Mouse (Mus musculus) embryonic facial prominence, embryonic 10.5 days (tissue): ENCODE measurements around the gene Nkx1-2. TPM values are rescaled to one million over a fixed set of nuclear protein-coding genes. Genes with fewer than 3 reads are reported as not detected.

Experiments used
- DNase-seq: peaks from one replicate; pipeline ENCODE4 v3.0.0-alpha.2; 2017; ENCODE audit warnings: low spot score
- H3K27ac ChIP-seq: fragments of 300-500 bp; sonication (generic); replicated peaks from 2 replicates; pipeline ENCODE4 v1.5.1; 2016; ENCODE audit warnings: mild to moderate bottlenecking
- H3K27me3 ChIP-seq: fragments of 300-500 bp; sonication (generic); replicated peaks from 2 replicates; pipeline ENCODE4 v1.6.1; 2016; ENCODE audit warnings: low read depth, mild to moderate bottlenecking; ENCODE audit not compliant: poor library complexity, severe bottlenecking
- H3K36me3 ChIP-seq: fragments of 300-500 bp; sonication (generic); replicated peaks from 2 replicates; pipeline ENCODE4 v1.6.1; 2016; ENCODE audit warnings: mild to moderate bottlenecking, moderate library complexity
- H3K4me1 ChIP-seq: fragments of 300-500 bp; sonication (generic); 2 replicates; pipeline ENCODE4 v1.6.1; 2016
- H3K4me3 ChIP-seq: fragments of 300-500 bp; sonication (generic); 2 replicates; pipeline ENCODE4 v1.5.1; 2016; ENCODE audit warnings: mild to moderate bottlenecking, moderate library complexity
- H3K9me3 ChIP-seq: fragments of 300-500 bp; sonication (generic); 2 replicates; pipeline ENCODE4 v1.6.1; 2016; ENCODE audit warnings: mild to moderate bottlenecking
- WGBS: fragments of 180-500 bp; shearing (Covaris S2); methylation state at CpG from one replicate; pipeline ENCODE4 v1.1.7; 2016; 5-methylcytosine and 5-hydroxymethylcytosine counted together
- polyA plus RNA-seq: library from polyadenylated mRNA; unstranded; fragments of >200 nt; fragmentation: Nextera tagmentation; extraction: Ambion mirVana; gene quantifications from 2 replicates; pipeline ENCODE4 v1.2.1, GENCODE M21; 2016

The Nkx1-2 gene
- polyA plus RNA-seq, 1 experiment from 2014 or later, result 0.15 TPM

DNA sequence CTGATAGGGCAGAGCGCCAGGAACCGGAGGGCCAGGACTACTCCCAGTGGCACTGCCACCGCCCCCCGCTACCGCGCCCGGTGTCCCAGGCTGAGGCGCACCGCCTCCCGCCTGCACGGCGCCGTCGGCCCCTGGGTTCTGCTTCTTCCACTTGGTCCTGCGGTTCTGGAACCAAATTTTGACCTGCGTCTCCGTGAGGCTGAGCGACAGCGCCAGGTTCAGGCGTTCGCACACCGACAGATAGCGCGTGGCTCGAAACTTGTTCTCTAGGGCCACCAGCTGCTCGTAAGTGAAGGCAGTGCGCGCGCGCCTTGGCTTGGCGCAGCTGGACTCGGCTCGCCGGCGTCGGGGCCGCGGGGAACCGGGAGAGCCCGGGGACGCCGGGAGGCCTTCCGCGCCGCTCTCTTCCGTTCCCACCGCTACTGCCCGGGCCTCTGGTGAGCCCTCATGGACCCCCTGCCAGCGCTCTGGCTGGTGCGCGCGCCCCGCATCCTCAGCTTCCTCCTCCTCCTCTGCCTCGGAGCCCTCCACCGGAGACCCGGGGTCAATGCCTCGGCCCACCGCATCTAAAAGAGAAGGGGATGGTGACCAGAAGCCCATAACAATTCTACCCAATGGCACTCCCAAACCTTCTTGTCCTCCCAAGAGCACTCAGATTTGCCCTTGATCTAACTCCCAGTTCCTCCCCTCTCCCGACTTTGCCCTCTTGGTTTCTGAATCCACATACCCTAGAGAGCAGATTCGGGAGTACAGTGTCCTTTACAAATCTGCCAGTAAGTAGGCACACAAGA lies 2.0 kb downstream of the Nkx1-2 start:
- Histone ChIP-seq H3K27me3 (peaks cover 99% of the 10 kb centered on the region), H3K4me1 (peaks cover 46% of the 10 kb centered on the region), H3K27ac (no peak overlapping the region), H3K36me3 (no peaks in the 10 kb centered on the region), H3K9me3 (no peaks in the 10 kb centered on the region), H3K4me3 (peak overlapping the region; percentile 58)
- WGBS, result under 1% methylated on average over 60 of the region's 60 CpGs
- peak; percentile 73 for DNase-seq

DNA sequence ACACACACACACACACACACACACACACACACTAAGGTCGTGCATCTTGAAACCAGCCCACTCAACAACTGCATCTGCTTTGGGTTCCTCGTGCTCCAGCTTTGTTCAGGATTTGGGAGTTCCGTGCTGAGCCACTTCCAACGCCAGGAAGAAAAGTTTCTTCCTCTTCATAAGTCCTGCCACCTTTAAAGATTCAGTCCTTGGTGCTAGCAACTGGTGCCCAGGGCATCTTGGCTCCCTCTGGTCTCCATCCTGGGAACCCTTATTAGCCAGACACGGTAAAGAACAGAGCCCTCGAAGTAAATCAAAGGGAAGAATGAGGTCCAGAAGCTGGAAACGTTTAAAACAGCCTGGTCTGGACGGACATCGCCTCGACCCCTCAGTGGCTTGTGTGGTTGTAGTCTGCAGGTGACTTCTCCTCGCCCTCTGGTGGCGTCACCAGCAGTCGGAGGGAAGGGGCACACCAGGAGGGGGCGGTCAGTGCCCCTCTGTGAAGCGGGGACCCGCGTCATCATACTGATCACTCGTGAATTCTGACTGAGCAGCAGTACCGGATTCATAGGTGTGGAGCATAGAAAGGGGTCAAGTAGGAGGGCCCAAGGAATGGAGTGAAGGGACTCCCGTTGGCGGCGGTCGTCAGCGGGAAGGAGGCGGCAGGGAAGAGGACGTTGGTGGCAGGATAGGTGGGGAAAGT lies 2.7 kb downstream of the Nkx1-2 start:
- H3K27me3 ChIP-seq, result peaks cover 97% of the 10 kb centered on the region
- no peaks in the 10 kb centered on the region for H3K36me3 ChIP-seq
- peak; percentile 45 for DNase-seq
- peaks cover 46% of the 10 kb centered on the region for H3K4me1 ChIP-seq
- peak overlapping the region; percentile 58 for H3K4me3 ChIP-seq
- no peaks in the 10 kb centered on the region for H3K9me3 ChIP-seq
- H3K27ac ChIP-seq, result no peak overlapping the region
- WGBS, result 4% methylated on average over 26 of the region's 26 CpGs

DNA sequence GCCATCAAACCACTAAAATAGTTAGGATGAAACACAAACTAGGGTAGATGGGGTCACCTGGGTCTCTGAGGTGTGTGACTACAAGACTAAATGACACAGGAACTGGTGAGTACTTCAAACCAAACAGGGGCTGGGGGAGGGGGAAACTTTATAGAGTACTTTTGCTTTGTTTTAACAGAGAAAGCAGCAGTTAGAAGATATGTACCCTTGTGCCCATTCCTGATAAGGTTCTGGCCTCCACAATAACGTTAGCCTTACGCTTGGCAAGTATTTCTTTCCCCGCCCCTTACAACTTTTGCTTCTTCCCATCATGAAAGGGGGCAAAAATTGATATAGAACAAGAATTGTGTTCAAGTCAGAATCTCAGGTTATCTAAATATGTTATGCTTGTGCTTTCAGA lies 3.6 kb downstream of the Nkx1-2 start:
- Histone ChIP-seq H3K27ac (no peak overlapping the region), H3K27me3 (peaks cover 88% of the 10 kb centered on the region), H3K36me3 (no peaks in the 10 kb centered on the region), H3K9me3 (no peaks in the 10 kb centered on the region), H3K4me3 (no peak overlapping the region), H3K4me1 (peaks cover 43% of the 10 kb centered on the region)
- 76% methylated on average over 3 of the region's 3 CpGs for WGBS
- DNase-seq, result no peak

DNA sequence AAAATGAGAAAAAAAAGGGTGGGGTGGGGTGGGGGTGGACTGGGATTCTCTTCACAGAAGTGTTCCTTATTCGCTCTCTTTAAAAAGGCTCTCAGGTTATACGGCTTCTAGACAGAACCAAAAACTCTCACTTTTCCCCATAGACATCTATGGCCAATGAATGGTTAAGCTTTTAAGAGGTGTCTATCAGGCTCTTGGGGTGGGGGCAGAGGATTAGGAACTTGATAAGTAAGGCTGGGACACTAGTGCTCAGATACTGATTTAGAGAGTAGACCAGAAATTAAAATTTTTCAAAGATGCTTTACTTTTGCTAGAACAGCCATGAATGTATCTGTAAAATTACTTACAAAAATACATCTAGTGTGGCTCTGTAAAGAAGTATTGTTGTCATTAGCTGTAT lies 5.1 kb downstream of the Nkx1-2 start:
- peaks cover 28% of the 10 kb centered on the region for H3K4me1 ChIP-seq
- no peak for DNase-seq
- H3K4me3 ChIP-seq, result no peak overlapping the region
- WGBS, result 90% methylated on average over 2 of the region's 2 CpGs
- H3K36me3 ChIP-seq, result no peaks in the 10 kb centered on the region
- no peak overlapping the region for H3K27ac ChIP-seq
- no peaks in the 10 kb centered on the region for H3K9me3 ChIP-seq
- peaks cover 74% of the 10 kb centered on the region for H3K27me3 ChIP-seq

DNA sequence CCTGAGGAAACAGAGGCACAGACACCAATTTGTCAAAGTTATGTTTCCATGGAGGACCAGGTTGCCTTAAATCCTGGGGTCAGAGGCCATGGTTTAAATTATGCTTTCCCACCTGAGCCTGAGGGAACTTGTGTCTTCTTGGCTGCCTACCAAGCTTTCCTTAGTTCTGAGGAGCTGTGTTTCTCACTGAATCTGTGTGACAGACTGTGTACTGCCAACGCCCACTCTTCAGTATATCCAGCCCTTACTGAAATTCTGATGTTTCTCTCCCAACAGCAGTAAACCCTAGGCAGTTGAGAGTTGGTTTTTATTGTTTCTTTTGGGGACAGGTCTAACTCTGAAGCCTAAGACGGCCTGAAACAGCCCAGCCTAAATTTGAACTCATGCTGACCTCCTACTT lies 5.7 kb downstream of the Nkx1-2 start:
- Histone ChIP-seq H3K4me3 (no peak overlapping the region), H3K4me1 (peaks cover 22% of the 10 kb centered on the region), H3K27me3 (peaks cover 68% of the 10 kb centered on the region), H3K9me3 (no peaks in the 10 kb centered on the region), H3K36me3 (no peaks in the 10 kb centered on the region), H3K27ac (no peak overlapping the region)
- no peak for DNase-seq
- 72% methylated on average over 2 of the region's 2 CpGs for WGBS

DNA sequence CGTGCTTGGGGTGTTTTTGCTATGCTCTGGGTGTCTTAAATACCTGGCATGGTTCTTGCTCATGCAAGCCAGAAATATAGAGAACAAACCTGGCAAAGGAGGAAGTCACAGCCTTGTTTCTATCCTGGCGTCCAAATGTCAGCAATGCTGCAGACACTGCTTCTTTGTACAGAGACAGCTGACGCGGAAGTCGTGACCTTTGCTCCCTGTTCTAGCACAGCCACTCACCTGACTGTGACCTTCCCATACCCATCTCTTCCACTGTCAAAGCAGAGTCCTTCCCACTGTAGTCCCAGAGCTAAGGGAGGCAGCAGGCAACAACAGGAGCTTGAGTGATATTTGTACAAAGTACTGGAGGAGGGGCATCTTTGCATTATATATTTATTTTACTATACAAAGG lies 9.8 kb downstream of the Nkx1-2 start:
- WGBS, result 53% methylated on average over 5 of the region's 5 CpGs
- no peaks in the 10 kb centered on the region for H3K4me1 ChIP-seq
- no peak overlapping the region for H3K27ac ChIP-seq
- no peaks in the 10 kb centered on the region for H3K36me3 ChIP-seq
- H3K9me3 ChIP-seq, result no peaks in the 10 kb centered on the region
- no peak overlapping the region for H3K4me3 ChIP-seq
- no peak for DNase-seq
- H3K27me3 ChIP-seq, result peaks cover 30% of the 10 kb centered on the region

DNA sequence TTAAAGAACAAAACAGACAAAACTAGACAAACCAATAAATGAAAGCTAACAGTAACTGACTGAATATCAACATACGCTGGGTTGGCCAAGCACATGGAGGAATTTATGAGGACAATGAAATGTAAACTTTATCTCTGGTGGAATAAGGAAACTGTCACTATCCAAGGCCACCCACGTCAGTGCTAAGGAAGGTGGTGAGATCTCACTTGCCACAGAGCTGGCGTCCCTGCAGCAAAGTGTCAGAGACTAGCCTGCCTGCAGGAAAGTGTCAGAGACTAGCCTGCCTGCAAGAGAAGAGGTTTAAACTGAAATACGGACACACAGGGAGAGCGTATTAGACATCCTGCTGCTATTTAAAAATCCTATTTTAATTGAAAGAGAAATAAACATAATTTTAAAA lies 12.3 kb downstream of the Nkx1-2 start:
- DNase-seq, result no peak
- no peak overlapping the region for H3K27ac ChIP-seq
- WGBS, result 77% methylated on average over 5 of the region's 5 CpGs
- H3K4me1 ChIP-seq, result no peaks in the 10 kb centered on the region
- H3K36me3 ChIP-seq, result no peaks in the 10 kb centered on the region
- peaks cover 6% of the 10 kb centered on the region for H3K27me3 ChIP-seq
- no peaks in the 10 kb centered on the region for H3K9me3 ChIP-seq
- no peak overlapping the region for H3K4me3 ChIP-seq

DNA sequence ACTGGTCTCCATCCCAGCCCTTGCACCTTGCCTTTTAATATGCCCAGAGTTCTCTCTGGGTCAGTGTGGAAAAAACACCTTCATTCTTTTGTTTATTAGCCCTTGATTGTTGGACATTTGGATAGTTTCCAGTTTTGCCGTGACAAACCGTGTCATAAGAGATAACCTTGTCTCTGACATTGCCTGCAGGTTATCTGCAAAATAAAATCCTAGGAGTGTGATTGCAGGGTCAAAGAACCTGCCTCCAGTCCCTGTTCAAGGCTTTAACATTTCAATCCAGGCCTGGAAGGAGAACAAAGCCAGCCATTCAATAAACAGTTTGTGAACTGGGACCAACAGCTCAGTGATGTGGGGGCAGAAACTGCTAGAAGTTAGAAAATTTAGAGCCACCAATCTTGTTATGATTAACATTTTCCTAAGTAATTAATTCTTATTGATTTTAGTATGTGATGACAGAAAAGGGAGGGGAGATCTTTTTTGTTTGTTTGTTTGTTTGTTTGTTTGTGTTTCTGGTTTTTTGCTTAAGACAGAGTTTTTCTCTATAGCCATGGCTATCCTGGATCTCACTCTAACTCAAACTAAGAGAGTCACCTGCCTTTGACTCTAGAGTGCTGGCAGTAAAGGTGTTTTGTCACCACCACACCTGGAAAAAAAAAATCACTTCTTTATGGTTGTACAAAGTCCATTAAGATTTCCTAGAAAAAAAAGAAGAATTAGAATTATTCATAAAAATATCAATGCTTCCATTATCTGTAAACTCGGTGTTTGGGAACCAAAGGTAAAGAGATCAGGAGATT lies 13.5 kb downstream of the Nkx1-2 start:
- Histone ChIP-seq H3K9me3 (no peaks in the 10 kb centered on the region), H3K4me3 (no peak overlapping the region), H3K36me3 (no peaks in the 10 kb centered on the region), H3K27me3 (peaks cover 6% of the 10 kb centered on the region), H3K4me1 (no peaks in the 10 kb centered on the region), H3K27ac (no peak overlapping the region)
- WGBS, result 71% methylated on average over 3 of the region's 3 CpGs
- no peak for DNase-seq

DNA sequence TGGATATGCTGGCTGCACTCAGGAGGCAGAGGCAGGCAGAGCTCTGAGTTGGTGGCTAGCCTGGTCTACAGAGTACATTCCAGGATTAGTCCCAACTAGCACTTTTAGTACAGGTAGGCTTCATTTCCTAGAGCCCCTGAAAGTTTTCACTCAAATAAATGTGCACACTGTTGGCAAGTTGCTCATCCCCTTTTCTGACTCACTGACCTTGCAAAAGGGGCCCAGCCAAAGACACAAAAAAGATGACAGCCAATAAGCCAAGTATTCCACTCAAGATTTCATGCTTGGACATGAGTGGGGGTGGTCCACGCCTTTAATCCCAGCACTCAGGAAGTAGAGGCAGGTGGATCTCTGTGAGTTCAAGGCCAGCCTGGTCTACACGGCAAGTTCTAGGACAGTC lies 18.0 kb downstream of the Nkx1-2 start:
- 97% methylated on average over 2 of the region's 2 CpGs for WGBS
- Histone ChIP-seq H3K36me3 (no peaks in the 10 kb centered on the region), H3K4me3 (no peak overlapping the region), H3K27me3 (peaks cover 40% of the 10 kb centered on the region), H3K27ac (no peak overlapping the region), H3K9me3 (peaks cover 4% of the 10 kb centered on the region; the same call in 1 of the 2 replicates), H3K4me1 (peaks cover 6% of the 10 kb centered on the region)
- no peak for DNase-seq

DNA sequence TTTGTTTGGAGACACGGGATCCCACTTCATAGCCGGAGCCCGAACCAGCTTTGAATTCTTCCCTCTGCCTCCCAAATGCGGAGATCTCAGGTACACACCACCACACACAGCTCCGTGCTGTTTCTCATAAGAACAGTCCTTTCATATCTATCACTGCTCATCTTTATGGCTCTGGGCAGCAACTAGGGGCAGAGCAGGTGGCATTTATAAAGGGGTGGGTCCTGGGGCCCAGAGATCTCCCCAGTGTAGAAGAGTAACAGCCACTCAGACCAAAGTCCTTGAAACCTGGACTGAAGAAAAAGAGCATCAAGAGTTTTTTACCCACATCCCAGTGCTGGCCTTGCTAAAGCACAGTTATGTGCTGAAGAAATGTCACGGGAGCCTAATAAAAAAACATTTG lies 18.9 kb downstream of the Nkx1-2 start:
- H3K27me3 ChIP-seq, result peaks cover 40% of the 10 kb centered on the region
- H3K9me3 ChIP-seq, result peaks cover 4% of the 10 kb centered on the region; the same call in 1 of the 2 replicates
- 80% methylated on average over 6 of the region's 6 CpGs for WGBS
- no peak for DNase-seq
- H3K36me3 ChIP-seq, result no peaks in the 10 kb centered on the region
- no peak overlapping the region for H3K4me3 ChIP-seq
- H3K4me1 ChIP-seq, result peaks cover 10% of the 10 kb centered on the region
- no peak overlapping the region for H3K27ac ChIP-seq

DNA sequence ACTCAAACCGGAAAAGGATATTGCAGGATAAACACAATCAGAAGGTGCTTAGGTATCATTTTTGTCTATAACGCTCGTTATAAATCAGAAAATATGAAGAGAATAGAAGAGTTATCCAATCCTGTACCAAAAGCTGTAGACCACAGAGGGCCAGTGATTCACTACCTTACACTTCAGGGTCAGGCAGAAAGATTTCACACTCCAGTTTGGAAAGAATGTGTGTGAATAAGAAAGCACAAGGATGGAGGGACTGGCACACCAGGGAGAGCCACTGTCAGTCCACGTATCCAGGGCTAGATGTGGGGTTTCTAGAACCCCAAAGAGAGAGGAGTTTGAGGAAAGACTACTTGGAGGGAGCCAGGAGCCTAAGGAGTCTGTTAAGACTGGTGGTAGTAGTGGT lies 22.5 kb downstream of the Nkx1-2 start:
- Histone ChIP-seq H3K27ac (peak overlapping the region; percentile 95; the same call in 1 of the 2 replicates), H3K9me3 (peaks cover 4% of the 10 kb centered on the region; the same call in 1 of the 2 replicates), H3K4me3 (peak overlapping the region; percentile 85), H3K36me3 (no peaks in the 10 kb centered on the region), H3K27me3 (peaks cover 40% of the 10 kb centered on the region), H3K4me1 (peaks cover 36% of the 10 kb centered on the region)
- no peak for DNase-seq
- WGBS, result 53% methylated on average over 4 of the region's 4 CpGs

DNA sequence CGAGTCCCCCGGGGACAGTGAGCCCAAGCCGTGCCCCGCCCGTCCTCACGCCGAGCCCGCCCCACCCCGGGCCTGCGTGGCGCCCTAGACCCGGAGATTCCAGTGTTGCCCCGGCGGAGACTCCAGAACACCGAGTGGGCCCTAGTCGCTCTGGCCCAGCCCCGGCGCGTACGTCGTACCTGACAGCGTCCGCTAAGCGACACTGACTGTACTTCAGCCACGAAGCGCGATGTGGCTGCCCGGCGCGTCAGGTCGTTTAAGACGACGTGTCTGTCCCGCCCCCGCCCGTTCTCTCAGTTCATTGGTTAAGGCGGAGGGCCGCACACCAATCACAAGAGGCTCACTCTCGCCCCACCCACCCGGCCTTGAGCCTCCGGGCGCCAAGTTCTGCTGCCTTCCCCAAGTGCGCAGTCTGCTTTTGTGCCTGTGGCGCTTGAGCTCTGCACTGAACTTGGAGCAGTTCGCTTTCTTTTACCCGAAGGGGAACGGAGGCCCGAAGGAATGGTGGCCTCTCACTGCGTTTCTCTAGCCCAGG lies 23.3 kb downstream of the Nkx1-2 start, which contains the start of gene Oat:
TSS of gene Oat (minus strand) at position 283 of the 535 bp plus-strand sequence.
- under 1% methylated on average over 49 of the region's 49 CpGs for WGBS
- DNase-seq, result peak; percentile 97

More for the DNA sequence above, 23.3 kb downstream of the Nkx1-2 start, which contains the start of gene Oat:
- H3K27ac ChIP-seq, result peak within 1 kb of the TSS; percentile 95
- H3K4me1 ChIP-seq, result peaks cover 40% of the 10 kb centered on the region
- peaks cover 40% of the 10 kb centered on the region for H3K27me3 ChIP-seq
- no peaks in the 10 kb centered on the region for H3K36me3 ChIP-seq
- H3K9me3 ChIP-seq, result peaks cover 4% of the 10 kb centered on the region; the same call in 1 of the 2 replicates
- peak within 1 kb of the TSS; percentile 85 for H3K4me3 ChIP-seq
